Mouse (Mus musculus) kidney, embryonic 14.5 days (tissue): ENCODE data around the gene Gm7534. TPM values are rescaled to one million over a fixed set of nuclear protein-coding genes. Genes with fewer than 3 reads are reported as not detected.
A peak's percentile ranks its signal among the peaks of the same experiment; 100 is the strongest.

ENCODE experiments used
- ATAC-seq: fragments of 200-750 bp; cut with Nextera tagmentation; 2 replicates; pipeline ENCODE4 v1.8.0; 2017; ENCODE audit warnings: moderate number of reproducible peaks, mild to moderate bottlenecking, moderate TSS enrichment, moderate library complexity; ENCODE audit not compliant: low FRiP score, low TSS enrichment
- H3K27ac ChIP-seq: fragments of 300-500 bp; sonication (generic); 2 replicates; pipeline ENCODE4 v1.5.1; 2014; ENCODE audit warnings: low read depth, mild to moderate bottlenecking, low read length, moderate library complexity, mixed read lengths
- H3K27me3 ChIP-seq: fragments of 300-500 bp; sonication (generic); 2 replicates; pipeline ENCODE4 v1.6.1; 2014; ENCODE audit warnings: mild to moderate bottlenecking, low read length; ENCODE audit not compliant: control insufficient read depth, insufficient read depth
- H3K36me3 ChIP-seq: fragments of 300-500 bp; sonication (generic); 2 replicates; pipeline ENCODE4 v1.6.1; 2014; ENCODE audit warnings: low read length, mixed read lengths; ENCODE audit not compliant: control insufficient read depth, insufficient read depth
- H3K4me1 ChIP-seq: fragments of 300-500 bp; sonication (generic); 2 replicates; pipeline ENCODE4 v1.6.1; 2014; ENCODE audit warnings: low read length, mixed read lengths; ENCODE audit not compliant: control insufficient read depth, insufficient read depth
- H3K4me2 ChIP-seq: fragments of 300-500 bp; sonication (generic); replicated peaks from 2 replicates; pipeline ENCODE4 v1.6.1; 2014; ENCODE audit warnings: low read depth, mild to moderate bottlenecking, low read length
- H3K4me3 ChIP-seq: fragments of 300-500 bp; sonication (generic); 2 replicates; pipeline ENCODE4 v1.5.1; 2014; ENCODE audit warnings: mild to moderate bottlenecking, low read length
- H3K9ac ChIP-seq: fragments of 300-500 bp; sonication (generic); 2 replicates; pipeline ENCODE4 v1.6.1; 2014; ENCODE audit warnings: low read depth, mild to moderate bottlenecking, low read length, moderate library complexity
- H3K9me3 ChIP-seq: fragments of 300-500 bp; sonication (generic); 2 replicates; pipeline ENCODE4 v1.6.1; 2016; ENCODE audit warnings: low read length; ENCODE audit not compliant: control insufficient read depth
- WGBS: fragments of 180-500 bp; shearing (Covaris S2); extraction: QIAGEN DNeasy Blood & Tissue Kit; methylation state at CpG from one replicate; pipeline ENCODE4 v1.1.7; 2014; 5-methylcytosine and 5-hydroxymethylcytosine counted together
- polyA plus RNA-seq: library from polyadenylated mRNA; unstranded; fragments of >200 nt; fragmentation: Nextera tagmentation; extraction: Ambion mirVana; gene quantifications from 2 replicates; pipeline ENCODE4 v1.2.1, GENCODE M21; 2014

Gene Gm7534
- polyA plus RNA-seq, 1 experiment from 2014 or later = 0.50 TPM

GRCm38 (mm10) chr4:134245148-134245843, 42.5 kb upstream of the Gm7534 start, which contains the start of gene Zfp593:
Gene Zfp593, minus strand, starts transcription at chr4:134245592.
- no peak within 1 kb of the TSS for H3K27ac ChIP-seq
- H3K9me3 ChIP-seq = no peaks in the 10 kb centered on the region
- H3K4me1 ChIP-seq = 0 out of 2 replicates have a peak, but pooled peaks cover 18% of the 10 kb centered on the region
- H3K36me3 ChIP-seq = 0 out of 2 replicates have a peak, but pooled peaks cover 2% of the 10 kb centered on the region
- H3K27me3 ChIP-seq = peaks cover 14% of the 10 kb centered on the region
- peak within 1 kb of the TSS; percentile 84 for H3K9ac ChIP-seq
- peak within 1 kb of the TSS; percentile 91 for H3K4me2 ChIP-seq
- peak; percentile 74 for ATAC-seq
- H3K4me3 ChIP-seq = peak within 1 kb of the TSS; percentile 89
- WGBS = under 1% methylated on average over 59 of the region's 60 CpGs

- Histone ChIP-seq H3K36me3 (0 out of 2 replicates have a peak, but pooled peaks cover 2% of the 10 kb centered on the region), H3K4me1 (0 out of 2 replicates have a peak, but pooled peaks cover 12% of the 10 kb centered on the region), H3K9ac (no peak within 1 kb of the TSS), H3K27ac (no peak within 1 kb of the TSS), H3K4me3 (peak within 1 kb of the TSS; percentile 89; the same call in 1 of the 2 replicates), H3K4me2 (peak within 1 kb of the TSS; percentile 91), H3K27me3 (peaks cover 6% of the 10 kb centered on the region), H3K9me3 (no peaks in the 10 kb centered on the region)
- WGBS = 94% methylated on average over 17 of the region's 17 CpGs
- ATAC-seq = no peak
These were observed 40.9 kb upstream of the Gm7534 start, which contains the start of gene E130218I03Rik for GRCm38 (mm10) chr4:134243516-134244250. Gene E130218I03Rik, plus strand, starts transcription at chr4:134243662.

GRCm38 (mm10) chr4:134238686-134239085, 35.9 kb upstream of the Gm7534 start:
- H3K9ac ChIP-seq = 0 out of 2 replicates have a peak overlapping the region, but pooled peaks have one; percentile 54
- 13% methylated on average over 10 of the region's 10 CpGs for whole genome bisulfite sequencing
- peak overlapping the region; percentile 42 for H3K4me2 ChIP-seq
- peaks cover 5% of the 10 kb centered on the region for H3K27me3 ChIP-seq
- H3K4me3 ChIP-seq = peak overlapping the region; percentile 36
- H3K9me3 ChIP-seq = no peaks in the 10 kb centered on the region
- H3K27ac ChIP-seq = no peak overlapping the region
- H3K36me3 ChIP-seq = 0 out of 2 replicates have a peak, but pooled peaks cover 2% of the 10 kb centered on the region
- H3K4me1 ChIP-seq = peaks cover 10% of the 10 kb centered on the region
- ATAC-seq = no peak

GRCm38 (mm10) chr4:134238279-134238651, 35.5 kb upstream of the Gm7534 start, which contains the start of gene Cnksr1:
Gene Cnksr1, minus strand, starts transcription at chr4:134238399.
- peak; percentile 82 for ATAC-seq
- Histone ChIP-seq H3K9me3 (no peaks in the 10 kb centered on the region), H3K4me3 (peak within 1 kb of the TSS; percentile 36), H3K4me1 (peaks cover 10% of the 10 kb centered on the region), H3K27me3 (peaks cover 5% of the 10 kb centered on the region), H3K36me3 (no peaks in the 10 kb centered on the region), H3K4me2 (peak within 1 kb of the TSS; percentile 42), H3K9ac (peak within 1 kb of the TSS; percentile 54), H3K27ac (0 out of 2 replicates have a peak within 1 kb of the TSS, but pooled peaks have one; percentile 42)
- 3% methylated on average over 18 of the region's 18 CpGs for WGBS

- peaks cover 10% of the 10 kb centered on the region for H3K4me1 ChIP-seq
- peak overlapping the region; percentile 54 for H3K9ac ChIP-seq
- peak overlapping the region; percentile 42 for H3K4me2 ChIP-seq
- H3K27ac ChIP-seq = 0 out of 2 replicates have a peak overlapping the region, but pooled peaks have one; percentile 42
- H3K27me3 ChIP-seq = peaks cover 5% of the 10 kb centered on the region
- peak; percentile 40; the same call in 1 of the 2 replicates for ATAC-seq
- WGBS = 22% methylated on average over 19 of the region's 19 CpGs
- H3K4me3 ChIP-seq = peak overlapping the region; percentile 36
- no peaks in the 10 kb centered on the region for H3K36me3 ChIP-seq
- H3K9me3 ChIP-seq = no peaks in the 10 kb centered on the region
These were observed 34.9 kb upstream of the Gm7534 start for GRCm38 (mm10) chr4:134237582-134238278.

- H3K4me2 ChIP-seq = no peak overlapping the region
- WGBS = 79% methylated on average over 5 of the region's 5 CpGs
- no peak overlapping the region for H3K27ac ChIP-seq
- no peak overlapping the region for H3K4me3 ChIP-seq
- H3K9ac ChIP-seq = no peak overlapping the region
- H3K27me3 ChIP-seq = peaks cover 5% of the 10 kb centered on the region
- H3K4me1 ChIP-seq = peaks cover 10% of the 10 kb centered on the region
- no peak for ATAC-seq
- H3K9me3 ChIP-seq = no peaks in the 10 kb centered on the region
- H3K36me3 ChIP-seq = no peaks in the 10 kb centered on the region
These were observed 32.1 kb upstream of the Gm7534 start for GRCm38 (mm10) chr4:134234876-134235275.

GRCm38 (mm10) chr4:134230431-134230830, 27.6 kb upstream of the Gm7534 start:
- H3K4me1 ChIP-seq = no peaks in the 10 kb centered on the region
- H3K4me3 ChIP-seq = no peak overlapping the region
- H3K9ac ChIP-seq = no peak overlapping the region
- no peak for ATAC-seq
- no peaks in the 10 kb centered on the region for H3K27me3 ChIP-seq
- WGBS = 31% methylated on average over 8 of the region's 8 CpGs
- no peak overlapping the region for H3K4me2 ChIP-seq
- H3K9me3 ChIP-seq = no peaks in the 10 kb centered on the region
- no peaks in the 10 kb centered on the region for H3K36me3 ChIP-seq
- H3K27ac ChIP-seq = no peak overlapping the region

- H3K9ac ChIP-seq = no peak within 1 kb of the TSS
- no peak within 1 kb of the TSS for H3K27ac ChIP-seq
- H3K36me3 ChIP-seq = no peaks in the 10 kb centered on the region
- WGBS = 67% methylated on average over 8 of the region's 8 CpGs
- H3K4me2 ChIP-seq = no peak within 1 kb of the TSS
- H3K4me3 ChIP-seq = no peak within 1 kb of the TSS
- H3K27me3 ChIP-seq = no peaks in the 10 kb centered on the region
- no peaks in the 10 kb centered on the region for H3K4me1 ChIP-seq
- no peaks in the 10 kb centered on the region for H3K9me3 ChIP-seq
- ATAC-seq = no peak
These were observed 24.4 kb upstream of the Gm7534 start, which contains the start of gene Catsper4 for GRCm38 (mm10) chr4:134227194-134227593. Gene Catsper4, minus strand, starts transcription at chr4:134227383.
